Mouse (Mus musculus): Measurements from ENCODE around the gene Eloa. TPM values are rescaled to one million over a fixed set of nuclear protein-coding genes. Genes with fewer than 3 reads are reported as not detected.

The Eloa gene
- polyA plus RNA-seq, 1 experiment from 2014 or later, result 43.4 TPM

GRCm38 (mm10) chr4:136052534-136053246 lies 31.1 kb upstream of the Eloa start:
- peak overlapping the region; percentile 98 for H3K4me3 ChIP-seq
- H3K27me3 ChIP-seq, result no peaks in the 10 kb centered on the region; the same call in 1 of the 2 replicates
- H3K4me2 ChIP-seq (replicated peaks), result peak overlapping the region; percentile 98
- H3K9me3 ChIP-seq, result no peaks in the 10 kb centered on the region
- peaks cover 19% of the 10 kb centered on the region for H3K4me1 ChIP-seq
- under 1% methylated on average over 50 of the region's 50 CpGs for WGBS
- peak overlapping the region; percentile 99 for H3K9ac ChIP-seq
- ATAC-seq (ENCODE audit: insufficient number of reproducible peaks, insufficient read depth, low FRiP score, low TSS enrichment), result peak; percentile 70
- peaks cover 46% of the 10 kb centered on the region for H3K36me3 ChIP-seq
- H3K27ac ChIP-seq, result peak overlapping the region; percentile 93

GRCm38 (mm10) chr4:136052060-136052459 lies 30.5 kb upstream of the Eloa start:
- Histone ChIP-seq H3K4me2 (replicated peaks) (peak overlapping the region; percentile 98), H3K4me3 (peak overlapping the region; percentile 98), H3K36me3 (peaks cover 50% of the 10 kb centered on the region), H3K4me1 (peaks cover 19% of the 10 kb centered on the region), H3K27me3 (no peaks in the 10 kb centered on the region; the same call in 1 of the 2 replicates), H3K9ac (peak overlapping the region; percentile 99), H3K27ac (0 out of 2 replicates have a peak overlapping the region, but pooled peaks have one; percentile 93), H3K9me3 (no peaks in the 10 kb centered on the region)
- no peak for ATAC-seq (ENCODE audit: insufficient number of reproducible peaks, insufficient read depth, low FRiP score, low TSS enrichment)
- WGBS, result 0% methylated on average over 3 of the region's 3 CpGs

DNA sequence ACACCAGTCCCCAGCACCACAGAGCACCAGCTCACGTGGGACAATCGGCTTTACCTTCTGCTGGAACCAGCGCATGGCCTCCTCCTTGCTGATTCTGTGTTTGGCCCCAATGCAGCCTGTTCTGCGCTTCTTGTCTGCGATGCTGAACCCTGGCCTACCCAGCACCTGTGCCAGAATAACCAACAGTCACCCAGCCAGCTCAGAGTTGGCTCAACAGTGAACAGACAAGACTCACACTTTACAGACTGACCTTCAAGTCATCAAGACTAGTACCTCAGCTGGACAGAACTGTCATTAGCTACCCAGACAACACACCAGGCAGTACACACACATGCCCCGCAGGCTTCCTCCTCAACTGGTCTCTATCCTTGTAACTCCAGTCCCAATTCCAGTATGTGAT lies 28.7 kb upstream of the Eloa start:
- H3K27me3 ChIP-seq, result no peaks in the 10 kb centered on the region
- peaks cover 63% of the 10 kb centered on the region for H3K36me3 ChIP-seq
- no peak overlapping the region for H3K4me3 ChIP-seq
- ATAC-seq (ENCODE audit: insufficient number of reproducible peaks, insufficient read depth, low FRiP score, low TSS enrichment), result no peak
- peaks cover 19% of the 10 kb centered on the region for H3K4me1 ChIP-seq
- no peak overlapping the region for H3K9ac ChIP-seq
- no peak overlapping the region for H3K27ac ChIP-seq
- peak overlapping the region; percentile 98; the same call in 1 of the 2 replicates for H3K4me2 ChIP-seq (replicated peaks)
- no peaks in the 10 kb centered on the region for H3K9me3 ChIP-seq
- WGBS, result 95% methylated on average over 6 of the region's 6 CpGs

GRCm38 (mm10) chr4:136048291-136049032 lies 26.9 kb upstream of the Eloa start:
- H3K9ac ChIP-seq, result no peak overlapping the region
- 75% methylated on average over 4 of the region's 4 CpGs for WGBS
- no peak overlapping the region for H3K27ac ChIP-seq
- ATAC-seq (ENCODE audit: insufficient number of reproducible peaks, insufficient read depth, low FRiP score, low TSS enrichment), result no peak
- H3K9me3 ChIP-seq, result no peaks in the 10 kb centered on the region
- H3K36me3 ChIP-seq, result peaks cover 73% of the 10 kb centered on the region
- no peak overlapping the region for H3K4me2 ChIP-seq (replicated peaks)
- no peak overlapping the region for H3K4me3 ChIP-seq
- H3K4me1 ChIP-seq, result peaks cover 19% of the 10 kb centered on the region
- H3K27me3 ChIP-seq, result no peaks in the 10 kb centered on the region

DNA sequence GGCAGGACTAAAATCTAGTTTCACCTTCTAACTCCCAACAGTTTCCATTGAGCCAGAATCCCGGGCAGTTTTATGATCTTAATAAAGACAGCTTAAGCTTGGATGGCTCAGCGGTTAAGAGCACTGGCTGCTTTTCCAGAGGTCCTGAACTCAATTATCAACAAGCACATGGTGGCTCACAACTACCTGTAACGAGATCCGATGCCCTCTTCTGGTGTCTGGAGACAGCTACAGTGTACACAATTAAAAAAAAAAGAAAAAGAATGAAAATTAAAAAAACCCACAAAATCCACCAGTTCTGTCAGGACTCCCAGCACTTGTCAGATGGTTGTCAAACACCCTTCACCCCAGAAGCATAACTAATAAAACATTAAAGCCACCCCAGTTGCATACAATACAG lies 26.1 kb upstream of the Eloa start:
- no peaks in the 10 kb centered on the region for H3K9me3 ChIP-seq
- H3K4me3 ChIP-seq, result no peak overlapping the region
- H3K4me2 ChIP-seq (replicated peaks), result no peak overlapping the region
- H3K36me3 ChIP-seq, result peaks cover 73% of the 10 kb centered on the region
- ATAC-seq (ENCODE audit: insufficient number of reproducible peaks, insufficient read depth, low FRiP score, low TSS enrichment), result no peak
- no peak overlapping the region for H3K9ac ChIP-seq
- WGBS, result 49% methylated on average over 4 of the region's 4 CpGs
- H3K27me3 ChIP-seq, result no peaks in the 10 kb centered on the region
- no peak overlapping the region for H3K27ac ChIP-seq
- H3K4me1 ChIP-seq, result peaks cover 19% of the 10 kb centered on the region

DNA sequence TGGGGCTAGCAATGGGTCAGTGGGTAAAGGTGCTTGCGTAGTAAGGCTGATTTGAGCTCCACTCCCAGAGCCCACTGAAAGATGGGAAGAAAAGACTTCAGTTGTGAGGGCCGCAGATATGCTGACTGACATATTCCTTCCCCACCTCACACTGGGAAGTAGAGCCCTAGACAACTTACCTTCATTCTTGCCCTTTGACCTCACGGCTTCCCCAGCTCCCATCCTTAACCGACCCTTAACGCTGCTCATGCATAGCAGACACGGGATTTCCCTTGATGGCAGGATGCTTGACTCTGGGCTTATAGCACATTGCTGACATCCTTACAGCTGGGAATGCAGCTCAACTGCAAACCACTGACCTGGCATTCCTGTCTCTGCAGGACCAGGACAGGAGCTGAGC lies 25.3 kb upstream of the Eloa start:
- no peaks in the 10 kb centered on the region for H3K9me3 ChIP-seq
- H3K4me2 ChIP-seq (replicated peaks), result no peak overlapping the region
- peaks cover 16% of the 10 kb centered on the region for H3K4me1 ChIP-seq
- no peak overlapping the region for H3K27ac ChIP-seq
- no peak for ATAC-seq (ENCODE audit: insufficient number of reproducible peaks, insufficient read depth, low FRiP score, low TSS enrichment)
- no peak overlapping the region for H3K4me3 ChIP-seq
- 74% methylated on average over 6 of the region's 6 CpGs for WGBS
- peaks cover 69% of the 10 kb centered on the region for H3K36me3 ChIP-seq
- H3K27me3 ChIP-seq, result no peaks in the 10 kb centered on the region
- H3K9ac ChIP-seq, result no peak overlapping the region

DNA sequence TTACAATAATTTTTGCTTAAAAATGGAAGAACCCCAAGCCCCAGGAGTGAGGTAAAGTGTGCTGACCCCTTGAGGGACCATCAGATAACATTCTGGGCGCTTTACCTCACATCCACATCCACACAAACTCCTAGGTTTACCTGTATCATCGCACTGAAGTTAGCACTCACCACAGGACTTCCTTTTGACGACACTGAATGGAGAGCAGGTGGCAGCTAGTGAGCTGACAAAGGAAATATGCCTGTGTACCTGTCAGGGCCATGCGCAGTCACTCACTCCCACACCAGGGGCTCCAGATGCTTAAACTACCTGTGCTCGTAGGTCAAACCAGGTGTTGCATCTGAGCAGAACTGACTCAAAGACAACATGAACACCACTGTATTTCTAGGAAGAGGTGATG lies 23.5 kb upstream of the Eloa start:
- Histone ChIP-seq H3K36me3 (peaks cover 51% of the 10 kb centered on the region), H3K4me2 (replicated peaks) (no peak overlapping the region), H3K27me3 (no peaks in the 10 kb centered on the region), H3K27ac (no peak overlapping the region), H3K4me3 (no peak overlapping the region), H3K9me3 (no peaks in the 10 kb centered on the region), H3K4me1 (no peaks in the 10 kb centered on the region), H3K9ac (no peak overlapping the region)
- no peak for ATAC-seq (ENCODE audit: insufficient number of reproducible peaks, insufficient read depth, low FRiP score, low TSS enrichment)
- 89% methylated on average over 5 of the region's 5 CpGs for WGBS

GRCm38 (mm10) chr4:136043784-136044400 lies 22.3 kb upstream of the Eloa start:
- ATAC-seq (ENCODE audit: insufficient number of reproducible peaks, insufficient read depth, low FRiP score, low TSS enrichment), result no peak
- Histone ChIP-seq H3K36me3 (peaks cover 39% of the 10 kb centered on the region), H3K4me3 (no peak overlapping the region), H3K4me2 (replicated peaks) (no peak overlapping the region), H3K9me3 (no peaks in the 10 kb centered on the region), H3K27me3 (no peaks in the 10 kb centered on the region), H3K9ac (no peak overlapping the region), H3K4me1 (no peaks in the 10 kb centered on the region), H3K27ac (no peak overlapping the region; the same call in 1 of the 2 replicates)
- 85% methylated on average over 6 of the region's 6 CpGs for WGBS

DNA sequence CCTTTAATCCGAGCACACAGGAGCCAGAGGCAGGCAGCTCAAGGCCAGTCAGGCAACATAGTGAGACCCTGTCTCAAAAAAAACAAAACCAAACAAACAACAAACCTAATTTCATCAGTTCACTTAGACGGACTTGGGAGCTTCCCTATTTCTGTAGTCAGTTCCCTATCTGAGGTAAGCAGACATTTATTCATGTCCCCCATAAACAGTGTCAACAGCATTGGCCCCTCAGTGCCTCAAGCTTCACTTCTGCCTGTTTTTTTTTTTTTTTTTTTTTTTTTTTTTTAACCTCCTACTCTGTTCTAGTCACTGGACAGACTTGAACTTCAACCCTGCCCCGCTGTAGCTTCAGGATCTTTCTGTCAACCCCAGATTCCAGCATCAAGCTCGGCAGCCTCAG lies 13.5 kb upstream of the Eloa start:
- WGBS, result 75% methylated on average over 4 of the region's 4 CpGs
- Histone ChIP-seq H3K27ac (no peak overlapping the region), H3K9ac (no peak overlapping the region), H3K36me3 (no peaks in the 10 kb centered on the region), H3K4me2 (replicated peaks) (no peak overlapping the region), H3K27me3 (no peaks in the 10 kb centered on the region), H3K4me1 (peaks cover 7% of the 10 kb centered on the region), H3K9me3 (no peaks in the 10 kb centered on the region), H3K4me3 (no peak overlapping the region)
- ATAC-seq (ENCODE audit: insufficient number of reproducible peaks, insufficient read depth, low FRiP score, low TSS enrichment), result no peak

DNA sequence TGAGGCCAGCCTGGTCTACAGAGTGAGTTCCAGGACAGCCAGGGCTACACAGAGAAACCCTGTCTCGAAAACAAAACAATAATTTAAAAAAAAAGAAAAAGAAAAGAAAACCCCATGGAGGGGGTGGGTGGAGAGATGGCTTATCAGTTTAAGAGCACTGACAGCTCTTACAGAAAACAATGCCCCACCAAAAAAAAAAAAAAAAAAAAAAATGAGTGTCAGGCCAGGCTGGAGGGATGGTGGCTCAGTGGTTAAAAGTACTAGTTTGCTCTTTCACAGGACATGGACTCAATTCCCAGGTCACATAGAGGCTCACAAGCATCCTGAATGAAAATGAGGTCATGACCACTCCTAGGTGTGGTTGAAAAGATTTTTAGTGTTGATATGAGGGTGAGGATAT lies 11.7 kb upstream of the Eloa start:
- H3K4me1 ChIP-seq, result peaks cover 7% of the 10 kb centered on the region
- H3K9me3 ChIP-seq, result no peaks in the 10 kb centered on the region
- H3K4me3 ChIP-seq, result no peak overlapping the region
- WGBS, result 65% methylated on average over 1 of the region's 1 CpGs
- no peak for ATAC-seq (ENCODE audit: insufficient number of reproducible peaks, insufficient read depth, low FRiP score, low TSS enrichment)
- H3K36me3 ChIP-seq, result no peaks in the 10 kb centered on the region
- H3K9ac ChIP-seq, result no peak overlapping the region
- H3K27me3 ChIP-seq, result no peaks in the 10 kb centered on the region
- no peak overlapping the region for H3K27ac ChIP-seq
- no peak overlapping the region for H3K4me2 ChIP-seq (replicated peaks)

DNA sequence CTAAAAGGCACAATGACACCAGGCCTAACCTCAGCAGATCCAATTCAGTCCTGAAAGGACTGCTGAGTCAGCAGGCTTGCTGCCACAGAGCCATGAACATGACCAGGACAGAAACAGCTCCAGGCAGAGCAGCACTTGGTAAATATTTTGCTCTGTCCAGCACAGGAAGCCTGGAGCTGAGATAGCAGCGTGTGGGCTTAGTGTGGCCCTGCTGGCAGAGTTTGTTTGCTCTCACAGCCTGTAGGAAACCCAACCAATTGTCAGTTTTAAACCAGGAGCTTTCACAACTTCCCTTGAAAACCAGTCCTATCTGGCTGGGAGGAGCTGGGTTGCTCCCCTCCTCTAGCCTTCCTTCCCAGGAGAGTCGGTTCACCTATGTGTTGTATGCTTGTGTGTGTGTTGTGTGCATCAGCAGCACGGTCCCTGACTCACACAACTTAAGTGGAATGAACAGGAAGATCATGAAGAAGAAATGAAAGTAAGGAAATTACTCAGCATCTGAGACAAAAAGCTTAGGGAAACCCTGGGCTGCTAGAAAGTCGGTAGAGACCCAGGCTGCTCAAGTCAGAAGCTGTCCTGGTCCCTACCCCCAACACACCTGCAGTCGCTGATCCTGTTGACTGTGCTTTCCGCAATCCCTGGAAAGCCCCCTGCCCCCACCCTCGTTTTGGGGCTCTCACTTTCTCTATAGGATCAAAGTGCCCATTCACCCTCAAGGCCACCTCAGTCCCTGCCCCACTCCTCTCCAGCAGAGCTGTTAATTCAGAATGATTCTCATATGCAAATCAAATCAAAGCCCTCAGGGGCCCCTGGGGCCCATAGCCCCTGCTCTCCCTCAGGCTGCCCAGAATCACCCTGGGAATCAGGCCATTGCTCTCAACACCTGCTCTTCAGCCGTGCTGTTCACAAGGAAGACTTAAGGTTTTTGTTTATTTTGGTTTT lies 9.7 kb upstream of the Eloa start:
- no peaks in the 10 kb centered on the region for H3K27me3 ChIP-seq
- H3K27ac ChIP-seq, result no peak overlapping the region
- H3K4me2 ChIP-seq (replicated peaks), result no peak overlapping the region
- H3K9ac ChIP-seq, result no peak overlapping the region
- H3K4me3 ChIP-seq, result no peak overlapping the region
- no peaks in the 10 kb centered on the region for H3K36me3 ChIP-seq
- peaks cover 16% of the 10 kb centered on the region for H3K4me1 ChIP-seq
- ATAC-seq (ENCODE audit: insufficient number of reproducible peaks, insufficient read depth, low FRiP score, low TSS enrichment), result no peak
- 11% methylated on average over 8 of the region's 8 CpGs for WGBS
- H3K9me3 ChIP-seq, result no peaks in the 10 kb centered on the region
